Mouse (Mus musculus): ENCODE measurements around the gene Myh14.

The Myh14 gene

DNA sequence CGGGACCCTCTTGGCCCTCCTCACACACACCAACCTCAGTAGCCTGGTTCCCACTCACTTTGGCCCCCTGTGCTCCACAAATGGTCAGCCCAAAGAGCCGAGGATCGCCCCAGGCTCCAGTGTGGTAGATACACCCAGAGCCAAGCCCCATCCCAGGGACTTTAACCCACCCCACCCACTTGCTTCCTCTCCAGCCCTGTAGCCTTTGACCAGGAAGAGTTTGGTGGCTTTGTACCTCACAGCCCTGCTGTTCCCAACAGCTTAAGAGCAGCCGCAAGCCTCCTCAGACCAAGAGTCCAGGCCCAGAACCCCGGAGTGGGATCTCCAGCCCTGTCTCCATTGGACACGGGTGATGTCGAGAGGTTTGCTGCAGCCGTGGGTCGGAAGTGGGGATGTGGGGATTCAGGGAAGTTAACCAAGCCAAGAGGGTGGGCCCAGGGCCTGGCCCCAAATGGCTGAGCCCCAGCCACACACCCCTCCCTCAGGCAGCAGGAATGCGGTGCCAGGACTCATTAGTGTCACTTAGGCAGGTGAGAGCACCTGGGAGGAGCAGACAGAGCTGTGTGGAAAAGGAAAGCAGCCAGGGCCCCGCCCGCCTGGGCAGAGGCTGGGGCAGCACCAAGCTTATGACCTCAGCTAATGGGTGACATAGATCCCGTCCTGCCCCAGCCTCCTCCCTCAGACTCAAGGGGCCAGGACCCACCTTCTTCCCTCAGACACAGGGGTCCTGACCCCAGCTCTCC lies 2.5 kb downstream of the Myh14 start:
- DNase-seq = no peak

DNA sequence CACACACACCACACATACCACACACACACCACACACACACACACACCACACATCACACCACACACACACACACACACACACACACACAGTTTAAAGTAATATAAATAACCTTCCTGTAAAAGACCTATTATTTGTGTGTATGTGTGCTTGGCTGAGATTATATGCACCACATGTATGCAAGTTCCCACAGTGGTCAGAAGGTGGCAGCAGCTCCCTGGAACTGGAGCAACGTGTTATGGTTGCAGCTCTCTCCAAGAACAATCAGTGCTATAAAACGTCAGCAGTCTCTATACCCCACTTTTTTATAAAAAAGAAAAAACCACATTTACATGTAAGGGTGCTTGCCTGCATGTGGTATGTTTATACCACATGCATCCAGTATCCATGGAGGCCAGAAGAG lies 4.2 kb downstream of the Myh14 start:
- no peak for DNase-seq

GRCm38 (mm10) chr7:44664731-44665130 lies 5.9 kb downstream of the Myh14 start:
- DNase-seq = no peak

DNA sequence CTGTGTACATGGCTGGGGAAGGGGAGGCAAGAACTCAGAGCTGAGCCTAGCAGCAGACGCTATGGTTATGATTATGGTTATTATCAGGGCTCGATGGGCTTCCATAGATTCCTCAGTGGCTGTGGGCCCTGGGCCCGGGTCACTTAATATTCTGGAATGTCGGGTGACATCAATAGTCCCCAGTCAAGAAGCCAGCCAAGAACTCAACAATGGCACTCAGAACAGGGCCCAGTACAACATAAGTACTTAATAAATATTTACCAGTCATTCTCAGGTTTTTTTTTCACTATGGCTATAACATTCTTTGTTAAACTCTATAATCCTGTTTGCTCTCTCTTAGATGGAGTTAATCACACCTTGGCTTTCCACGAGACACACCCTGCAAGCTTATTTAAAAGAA lies 7.1 kb downstream of the Myh14 start:
- DNase-seq = no peak

GRCm38 (mm10) chr7:44662569-44662968 lies 8.1 kb downstream of the Myh14 start:
- DNase-seq = no peak

- no peak for DNase-seq
Observed at GRCm38 (mm10) chr7:44662168-44662567, 8.5 kb downstream of the Myh14 start.

DNA sequence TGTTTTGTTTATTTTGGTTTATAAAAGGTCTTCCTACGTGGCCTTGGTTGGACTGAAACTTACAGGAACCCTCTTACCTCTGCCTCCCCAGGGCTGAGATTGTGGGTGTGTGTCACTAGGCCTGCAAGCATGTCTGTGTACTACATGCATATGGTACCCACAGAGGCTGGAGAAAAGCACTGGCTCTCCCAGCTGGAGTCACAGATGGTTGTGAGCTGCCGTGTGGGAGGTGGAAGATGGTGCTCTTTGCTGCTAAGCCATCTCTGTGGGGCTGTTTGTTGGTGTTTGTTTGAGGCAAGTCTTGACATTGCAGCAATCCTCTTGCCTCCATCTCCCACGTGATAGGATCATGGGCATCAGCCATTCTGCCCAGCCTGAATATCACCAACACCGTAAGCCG lies 9.4 kb downstream of the Myh14 start:
- no peak for DNase-seq

- peak in 1 of 2 experiments; percentile 28 for DNase-seq
Observed at GRCm38 (mm10) chr7:44655504-44655903, 15.1 kb downstream of the Myh14 start.

DNA sequence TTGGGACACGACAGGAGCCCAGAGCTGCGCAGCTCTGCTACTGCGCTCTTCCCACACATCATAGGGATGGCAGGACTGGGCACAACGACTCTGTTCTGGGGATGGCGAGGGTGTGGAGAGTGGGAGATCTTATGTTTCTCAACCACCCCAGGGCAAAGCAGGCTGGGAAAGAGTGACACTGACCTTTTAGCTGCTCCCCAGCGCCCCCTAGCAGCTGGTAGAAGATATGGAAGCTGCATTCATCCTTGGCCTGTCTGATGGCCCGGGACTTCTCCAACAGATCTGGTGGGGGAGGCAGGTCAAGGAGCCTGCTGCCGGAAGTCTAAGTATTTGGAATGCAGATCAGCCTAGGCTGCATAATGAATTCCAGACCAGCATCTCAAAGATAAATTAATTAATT lies 16.9 kb downstream of the Myh14 start:
- DNase-seq = no peak

DNA sequence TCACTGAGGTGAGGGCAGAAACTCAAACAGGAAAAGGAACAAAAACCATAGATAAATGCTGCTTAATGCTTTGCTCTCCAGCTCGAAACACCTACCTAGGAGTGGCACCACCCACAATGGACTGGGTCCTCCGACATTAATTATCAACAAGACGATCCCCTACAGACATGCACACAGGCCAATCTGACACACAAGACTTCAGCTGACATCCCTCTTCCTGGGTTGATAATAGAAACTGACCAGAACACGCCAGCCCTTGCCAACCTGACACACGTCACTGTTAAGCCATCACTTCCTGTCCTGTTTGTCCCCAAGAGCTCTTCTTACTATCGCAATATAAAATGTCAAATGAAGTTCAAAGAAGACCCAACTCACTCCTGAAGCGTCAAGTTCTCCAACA lies 19.2 kb downstream of the Myh14 start:
- DNase-seq = no peak

- no peak for DNase-seq
Observed at GRCm38 (mm10) chr7:44649990-44650389, 20.7 kb downstream of the Myh14 start.

GRCm38 (mm10) chr7:44649094-44649610 lies 21.5 kb downstream of the Myh14 start:
- no peak for DNase-seq

DNA sequence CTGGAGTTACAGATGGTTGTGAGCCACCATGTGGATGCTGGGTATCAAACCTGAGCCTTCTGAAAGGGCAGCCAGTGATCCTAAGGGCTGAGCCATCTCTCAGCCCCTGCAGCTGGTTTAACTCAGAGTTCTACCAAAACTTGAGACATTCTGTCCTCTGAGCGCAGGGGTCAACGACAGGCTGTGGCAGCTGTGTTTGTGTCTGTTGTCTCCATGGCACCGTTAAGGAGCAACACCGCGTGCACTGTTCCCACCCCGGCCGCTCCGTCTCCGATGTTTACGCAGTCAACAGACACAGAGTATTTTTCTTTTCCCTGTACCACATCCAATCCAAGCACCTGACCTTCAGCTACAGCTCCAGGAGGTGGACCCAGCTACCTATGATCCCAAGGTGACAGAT lies 22.9 kb downstream of the Myh14 start:
- no peak for DNase-seq

GRCm38 (mm10) chr7:44647042-44647724 lies 23.5 kb downstream of the Myh14 start:
- peak in 1 of 2 experiments; percentile 29 for DNase-seq

GRCm38 (mm10) chr7:44645951-44646350 lies 24.7 kb downstream of the Myh14 start:
- DNase-seq = no peak

GRCm38 (mm10) chr7:44645256-44645655 lies 25.4 kb downstream of the Myh14 start:
- no peak for DNase-seq

DNA sequence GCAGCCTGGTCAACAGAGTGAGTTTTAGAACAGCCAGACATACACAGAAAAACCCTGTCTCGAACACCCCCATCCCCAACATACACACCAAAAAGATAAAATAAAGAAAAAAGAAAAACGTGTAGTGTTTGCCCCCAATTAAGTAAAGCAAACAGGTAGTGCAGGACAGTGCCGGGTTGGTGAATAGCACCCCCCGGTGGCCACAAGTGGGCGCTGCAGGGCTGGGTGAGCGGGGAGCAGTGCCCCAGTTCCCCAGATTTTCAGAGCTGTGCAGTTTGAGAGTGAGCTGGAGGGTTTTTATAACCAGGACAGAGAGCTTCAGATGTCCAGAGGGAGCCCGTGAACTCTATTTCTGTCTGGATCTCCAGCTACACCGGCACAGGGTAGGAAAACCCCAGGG lies 28.8 kb downstream of the Myh14 start:
- DNase-seq = no peak

DNA sequence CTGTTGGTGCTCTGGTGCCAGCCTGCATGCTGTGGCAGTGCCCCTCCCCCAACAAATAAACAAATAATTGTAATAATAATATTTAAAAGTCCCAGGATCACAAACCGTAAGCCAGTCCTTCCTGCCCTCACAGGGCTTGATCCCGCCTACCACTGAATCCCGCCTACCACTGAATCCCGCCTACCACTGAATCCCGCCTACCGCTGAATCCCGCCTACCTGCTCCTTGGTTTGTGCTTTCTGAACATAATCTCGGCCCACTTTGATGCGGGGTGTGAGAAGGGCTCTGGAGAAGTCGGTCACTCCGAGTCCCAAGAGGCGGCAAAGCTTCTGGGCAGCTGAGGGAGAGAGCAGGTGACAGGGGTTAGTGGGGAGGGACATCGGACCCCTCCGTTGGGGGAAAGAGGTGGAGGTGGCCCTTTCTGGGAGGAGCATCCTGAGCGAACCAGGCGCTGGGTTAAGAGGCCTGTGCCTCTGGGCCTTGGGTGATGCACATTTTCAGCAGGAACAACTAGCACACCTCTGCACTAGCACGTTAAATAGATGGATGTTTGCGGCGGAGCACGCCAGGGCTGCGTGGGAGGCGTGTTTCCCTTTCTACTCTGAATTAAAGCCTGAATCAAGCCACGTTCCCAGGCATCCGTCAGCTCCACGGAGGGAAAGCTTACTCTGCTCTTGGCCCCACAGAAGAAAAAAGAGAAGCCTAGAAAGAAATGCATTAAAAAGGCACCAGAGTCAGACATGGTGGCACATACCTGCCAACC lies 29.6 kb downstream of the Myh14 start:
- no peak for DNase-seq

DNA sequence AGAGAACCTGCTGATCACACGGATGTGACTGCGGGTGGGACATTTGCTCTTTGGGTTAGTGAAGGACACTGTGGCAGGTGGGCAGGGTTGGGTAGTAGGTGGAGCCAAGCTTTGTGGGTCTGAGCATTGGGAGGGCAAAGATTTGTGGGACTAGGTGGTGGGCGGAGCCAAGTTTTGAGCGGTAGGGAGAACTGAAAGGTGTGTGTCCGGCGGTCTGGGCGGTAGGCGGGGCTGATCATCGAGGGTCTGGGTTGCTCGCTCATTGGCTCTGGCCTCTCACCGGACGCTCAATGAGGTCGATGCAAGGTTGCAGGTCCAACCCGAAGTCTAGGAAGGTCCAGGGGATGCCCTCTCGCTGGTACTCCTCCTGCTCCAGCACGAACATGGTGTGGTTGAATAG lies 32.0 kb downstream of the Myh14 start:
- no peak for DNase-seq

- no peak for DNase-seq
Observed at GRCm38 (mm10) chr7:44636684-44637083, 34.0 kb downstream of the Myh14 start.

GRCm38 (mm10) chr7:44633407-44633806 lies 37.2 kb downstream of the Myh14 start:
- no peak for DNase-seq

DNA sequence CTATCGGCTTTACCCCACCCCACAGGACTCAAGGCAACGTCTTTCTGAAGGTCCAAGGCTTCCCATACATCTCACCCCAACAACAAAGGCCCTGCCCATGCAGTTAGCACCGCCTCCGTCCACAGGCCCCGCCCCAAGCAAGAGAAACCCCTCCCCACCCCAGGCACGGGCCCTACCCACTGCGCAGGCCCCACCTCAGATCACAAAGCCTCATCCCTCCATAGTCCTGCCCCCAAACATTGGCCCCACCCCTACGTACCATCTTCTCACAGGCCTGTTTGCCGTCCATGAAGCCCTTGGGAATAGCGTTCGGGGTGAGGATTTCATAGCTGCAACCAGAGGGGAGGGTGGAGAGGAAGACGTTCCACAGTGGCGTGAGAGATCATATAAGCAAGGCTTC lies 38.0 kb downstream of the Myh14 start:
- no peak for DNase-seq

DNA sequence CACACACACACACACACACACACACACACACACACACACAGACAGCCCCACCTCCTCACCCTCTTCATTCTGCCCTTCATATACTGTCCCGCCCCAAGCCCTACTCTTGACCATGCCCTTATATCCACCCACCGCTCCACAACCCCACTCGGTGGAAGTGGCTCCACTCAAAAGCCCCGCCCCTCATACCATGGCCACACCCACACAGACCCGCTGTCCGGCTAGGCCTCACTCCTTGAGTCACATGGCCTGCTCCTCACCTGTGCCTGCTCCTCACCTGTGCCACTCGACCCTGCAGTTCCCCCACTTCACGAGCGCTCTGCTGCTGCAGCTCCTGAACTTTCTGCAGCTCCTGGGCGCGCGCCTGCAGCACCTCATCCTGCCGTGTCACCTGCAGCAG lies 40.2 kb downstream of the Myh14 start:
- DNase-seq = no peak

Data from thymus, adult 18-20 months (tissue).